Mouse (Mus musculus) T-cell, adult 2 months (primary cell): ENCODE data around the gene Dennd6a.
A peak's percentile ranks its signal among the peaks of the same experiment; 100 is the strongest.

Experiments
- DNase-seq: peaks from one replicate; pipeline ENCODE4 v3.0.0; 2022; ENCODE audit warnings: low spot score

The Dennd6a gene

GRCm38 (mm10) chr14:26571951-26572675 lies 1.5 kb upstream of the Dennd6a start:
- DNase-seq = no peak

GRCm38 (mm10) chr14:26576255-26576780 lies 2.7 kb downstream of the Dennd6a start:
- no peak for DNase-seq

DNA sequence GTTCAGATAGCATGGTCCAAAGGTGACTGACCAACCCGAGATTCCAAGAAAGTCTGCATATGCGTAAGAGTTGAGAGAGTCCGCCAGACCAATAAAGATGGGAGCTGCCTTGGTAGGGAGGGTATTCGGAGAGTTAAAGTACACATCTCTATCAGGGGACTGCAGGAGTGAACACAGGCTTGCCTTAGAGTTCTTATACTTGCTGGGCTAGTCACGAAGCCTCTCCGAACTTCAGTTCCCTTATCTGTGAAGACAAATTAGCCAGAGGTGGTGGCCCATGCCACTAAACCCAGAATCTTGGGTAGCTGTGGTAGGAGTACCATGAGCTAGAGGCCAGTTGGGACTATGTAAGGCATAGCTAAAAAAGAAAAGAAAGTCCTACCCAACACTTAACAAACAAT lies 5.1 kb downstream of the Dennd6a start:
- no peak for DNase-seq

- DNase-seq = peak; percentile 83
Measured at GRCm38 (mm10) chr14:26579346-26580343, 6.0 kb downstream of the Dennd6a start.

GRCm38 (mm10) chr14:26583645-26584044 lies 10.0 kb downstream of the Dennd6a start:
- DNase-seq = no peak

DNA sequence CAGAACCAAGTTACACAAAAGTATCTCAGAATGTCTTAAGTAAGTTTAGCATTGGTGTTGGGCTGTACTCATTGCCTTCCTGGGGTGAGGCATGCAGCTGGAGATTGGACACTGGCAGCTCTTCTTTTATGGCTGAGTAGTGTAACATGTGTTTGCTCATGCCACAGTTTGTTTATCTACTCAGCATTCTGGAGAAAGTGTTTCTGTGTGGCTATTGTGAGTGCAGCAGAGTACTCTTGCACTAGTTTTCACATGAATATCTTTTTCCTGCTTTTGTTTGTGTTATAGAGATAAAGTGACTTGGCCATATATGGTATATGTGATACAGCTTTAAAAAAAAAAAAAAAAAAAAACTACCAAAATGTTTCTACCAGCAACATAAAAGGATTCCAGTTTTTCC lies 13.5 kb downstream of the Dennd6a start:
- no peak for DNase-seq

- no peak for DNase-seq
Measured at GRCm38 (mm10) chr14:26591353-26591752, 17.7 kb downstream of the Dennd6a start.

DNA sequence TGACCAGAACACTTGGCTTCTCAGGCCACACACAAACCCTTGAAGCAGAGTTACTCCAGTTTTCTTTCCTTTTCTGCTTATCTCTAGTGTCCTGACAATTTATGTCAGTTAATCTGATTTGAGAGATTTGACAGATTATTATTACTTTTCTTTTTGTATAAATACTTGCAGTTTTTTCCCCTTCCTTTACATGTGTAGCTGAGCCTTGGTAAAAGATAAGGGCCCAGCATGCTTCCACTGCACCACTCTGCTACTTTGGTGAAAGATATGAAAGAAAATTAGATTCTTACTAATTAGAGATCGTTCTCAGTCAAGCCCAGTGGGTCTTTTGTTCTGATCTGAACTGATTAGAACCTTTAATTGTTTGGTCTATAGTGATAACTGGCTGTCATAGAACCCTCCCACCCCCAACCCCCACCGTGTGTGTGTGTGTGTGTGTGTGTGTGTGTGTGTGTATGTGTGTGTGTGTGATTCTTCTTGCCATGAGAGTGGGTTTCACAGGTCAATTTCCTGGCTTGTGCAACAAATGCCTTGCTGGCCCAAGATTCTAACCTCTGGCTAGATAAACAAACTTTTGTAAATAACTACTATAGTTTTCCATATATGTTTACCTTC lies 19.7 kb downstream of the Dennd6a start:
- no peak for DNase-seq

DNA sequence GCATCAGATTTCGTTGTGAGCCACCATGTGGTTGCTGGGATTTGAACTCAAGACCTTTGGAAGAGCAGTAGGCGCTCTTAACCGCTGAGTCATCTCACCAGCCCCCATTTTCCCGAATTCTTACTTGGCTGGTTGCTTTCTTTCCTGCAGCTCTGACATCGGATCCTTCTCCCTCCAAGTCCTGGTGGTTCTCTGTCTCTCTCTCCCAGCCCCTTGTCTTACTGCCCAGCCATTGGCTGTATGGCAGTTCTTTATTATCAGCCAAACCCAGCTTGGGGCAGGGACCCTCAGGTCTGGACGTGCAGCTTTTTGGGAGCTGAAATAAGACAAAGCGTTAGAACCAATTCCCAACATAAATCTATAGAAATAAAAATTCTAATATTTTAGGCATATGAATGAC lies 21.5 kb downstream of the Dennd6a start:
- DNase-seq = no peak

- DNase-seq = no peak
Measured at GRCm38 (mm10) chr14:26595695-26596365, 22.2 kb downstream of the Dennd6a start.

GRCm38 (mm10) chr14:26605354-26605753 lies 31.7 kb downstream of the Dennd6a start:
- no peak for DNase-seq

DNA sequence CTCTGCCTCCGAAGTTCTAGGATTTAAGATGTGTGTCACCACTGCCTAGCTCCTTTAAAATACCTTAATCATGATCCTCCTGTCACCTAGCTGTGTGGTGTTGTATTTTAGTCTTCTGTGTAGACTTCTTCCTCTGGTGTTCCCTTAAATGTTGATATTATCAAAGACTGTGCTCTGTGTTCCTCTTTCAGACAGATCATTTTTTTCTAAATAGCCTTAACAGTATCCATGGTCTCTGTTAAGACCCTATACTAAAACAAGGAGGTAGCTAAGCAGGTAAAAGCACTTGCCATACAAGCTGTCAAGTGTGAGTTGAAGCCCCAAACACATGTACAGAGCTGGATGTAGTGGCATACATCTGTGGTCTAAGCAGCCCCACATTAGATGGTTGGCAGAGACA lies 36.0 kb downstream of the Dennd6a start:
- no peak for DNase-seq

- no peak for DNase-seq
Measured at GRCm38 (mm10) chr14:26610689-26611088, 37.0 kb downstream of the Dennd6a start.

DNA sequence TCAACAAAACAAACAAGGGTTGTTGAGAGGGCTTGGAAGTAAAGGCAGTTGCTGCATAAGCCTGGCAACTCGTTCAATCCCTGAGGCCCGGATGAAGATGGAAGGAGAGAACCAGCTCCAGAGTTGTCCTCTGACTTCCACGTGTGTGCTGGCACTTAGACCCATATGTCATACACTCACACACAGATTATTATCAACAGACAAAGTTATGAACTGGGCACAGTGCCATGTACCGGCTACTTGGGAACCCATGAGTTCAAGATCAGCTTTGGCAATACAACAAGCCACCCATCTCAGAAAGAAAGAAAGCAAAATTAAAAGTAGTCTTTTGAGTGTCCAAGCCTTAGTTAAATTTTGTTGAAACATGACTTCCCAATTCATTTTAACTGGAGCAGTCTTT lies 51.6 kb downstream of the Dennd6a start:
- DNase-seq = no peak

DNA sequence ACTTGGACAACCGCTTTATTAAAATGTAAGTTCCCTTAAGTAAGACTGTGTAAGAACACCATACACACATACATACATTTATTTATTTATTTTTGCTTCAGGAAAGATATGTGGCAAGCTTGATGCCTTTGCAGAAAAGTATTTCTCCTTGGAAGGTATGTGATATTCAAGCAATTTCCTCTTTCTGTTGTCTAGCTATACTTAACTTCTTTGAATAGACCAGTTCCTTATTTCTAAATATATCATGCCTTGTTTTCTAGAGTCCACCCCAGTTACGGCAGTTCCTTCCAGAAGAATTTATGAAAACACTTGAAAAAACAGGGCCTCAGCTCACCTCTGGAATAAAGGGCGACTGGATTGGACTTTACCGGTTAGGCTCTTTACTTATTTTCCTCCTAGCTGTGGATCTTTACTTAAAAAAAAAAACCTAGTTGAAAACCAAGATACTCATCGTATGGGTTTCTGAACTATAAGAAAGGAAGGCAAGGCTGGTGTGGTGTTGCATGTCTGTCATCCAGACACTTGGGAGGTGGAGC lies 53.0 kb downstream of the Dennd6a start:
- DNase-seq = no peak

DNA sequence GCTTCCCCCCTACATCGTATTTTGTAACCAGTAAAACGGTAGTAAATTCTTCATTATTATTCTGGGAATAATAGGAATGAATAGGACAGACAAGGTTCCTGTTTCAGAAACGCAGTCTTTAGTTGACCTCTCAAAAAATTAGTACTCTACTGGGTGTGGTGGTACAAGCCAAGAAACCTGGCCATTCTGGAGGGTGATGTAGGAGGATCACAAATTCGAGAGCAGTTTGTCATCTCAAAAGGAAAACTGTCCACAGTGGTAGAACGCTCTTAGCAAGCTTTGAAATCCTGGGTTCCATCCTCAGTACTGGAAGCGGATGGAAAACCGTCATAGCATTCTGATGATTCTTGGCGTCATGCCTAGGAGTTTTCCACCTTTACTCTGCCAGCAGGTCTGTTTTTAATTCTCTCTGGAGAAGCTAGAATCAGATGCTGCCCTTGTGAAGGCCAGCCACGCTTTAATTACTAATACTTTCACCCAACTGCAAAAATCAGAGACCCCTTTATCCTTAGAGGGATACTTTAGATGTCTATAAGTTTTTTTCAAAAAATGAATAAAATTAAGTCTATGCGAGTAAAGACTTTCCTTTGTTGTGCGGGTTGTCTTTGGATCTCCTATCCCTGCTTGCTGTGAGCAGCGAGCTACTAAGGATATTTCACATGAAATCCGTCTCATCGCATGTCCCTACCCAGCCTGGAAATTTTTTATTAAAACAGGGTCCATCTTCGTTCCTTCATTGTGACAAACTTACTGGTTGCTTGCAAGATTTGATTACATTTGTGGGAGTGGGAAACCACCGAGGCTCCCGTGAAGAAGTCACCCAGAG lies 63.6 kb downstream of the Dennd6a start:
- DNase-seq = no peak

DNA sequence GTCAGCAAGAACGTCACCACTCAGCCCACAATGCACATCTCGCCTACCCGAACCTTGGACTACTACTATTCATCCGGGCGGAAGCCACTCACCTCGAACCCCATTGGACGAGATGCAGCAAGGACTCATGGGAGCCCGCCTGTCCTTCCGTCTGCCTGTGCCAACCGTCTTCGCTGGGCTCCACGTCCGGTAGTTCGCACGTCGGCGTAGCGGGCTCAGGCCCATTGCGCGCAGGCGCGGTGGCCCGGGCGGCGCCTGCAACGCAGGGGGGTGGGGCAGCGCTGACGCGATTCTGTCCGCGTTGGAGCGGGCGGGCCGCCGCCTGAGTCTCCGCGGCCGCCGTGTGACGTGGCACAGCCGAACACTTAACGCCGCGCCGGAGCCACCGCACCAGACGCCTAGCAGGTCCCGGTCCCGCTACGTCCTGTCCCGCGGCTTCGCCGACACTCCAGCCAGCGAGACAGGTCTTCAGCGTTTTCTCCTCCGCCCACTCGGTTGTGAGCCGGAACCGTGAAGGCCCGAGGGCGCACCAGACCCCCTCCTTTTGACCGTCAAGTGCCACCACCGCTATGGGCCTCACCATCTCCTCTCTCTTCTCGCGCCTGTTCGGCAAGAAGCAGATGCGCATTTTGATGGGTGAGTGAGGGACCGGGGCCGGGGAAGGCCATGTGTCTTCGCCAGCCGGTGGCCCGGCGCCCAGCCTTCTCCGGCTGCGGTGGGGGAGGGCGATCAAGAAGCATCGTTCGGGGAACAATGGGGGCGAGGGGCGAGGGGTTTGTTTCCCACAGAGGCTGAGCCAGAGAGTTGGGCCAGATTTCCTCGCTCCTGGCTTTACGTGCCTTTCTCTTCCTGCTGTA lies 64.4 kb downstream of the Dennd6a start, which contains the start of gene Arf4:
Gene Arf4 (plus strand): TSS at position 224 of the 857 bp plus-strand sequence.
- DNase-seq = peak; percentile 99

GRCm38 (mm10) chr14:26638708-26639084 lies 65.0 kb downstream of the Dennd6a start:
- peak; percentile 59 for DNase-seq

- peak; percentile 39 for DNase-seq
Measured at GRCm38 (mm10) chr14:26639251-26639650, 65.6 kb downstream of the Dennd6a start.

GRCm38 (mm10) chr14:26639961-26640360 lies 66.3 kb downstream of the Dennd6a start:
- peak; percentile 25 for DNase-seq
